Mouse (Mus musculus) Patski (cell line): Measurements from ENCODE around the gene Sik3. TPM values are rescaled to one million over a fixed set of nuclear protein-coding genes. Genes with fewer than 3 reads are reported as not detected.

ENCODE experiments used
- ATAC-seq: fragments of 100-300 bp; one replicate; pipeline ENCODE4 v1.8.0; 2021
- CTCF ChIA-PET: fragments of 350-600 bp; sonication (Branson Sonifier 250); formaldehyde crosslinking; loops from one replicate; lab custom pipeline; 2022; ENCODE audit warnings: inconsistent platforms; lab: Charles Lee
- POLR2A ChIA-PET: fragments of 350-600 bp; sonication (Branson Sonifier 250); formaldehyde crosslinking; loops from one replicate; lab custom pipeline; 2022; ENCODE audit warnings: antibody characterized with exemption, inconsistent platforms; lab: Charles Lee
- DNase-seq: peaks from one replicate; pipeline ENCODE4 v3.0.0-alpha.2; 2011; ENCODE audit warnings: low read depth, low spot score
- H3K27me3 ChIP-seq: fragments of 371-371 bp; one replicate; pipeline ENCODE4 v1.5.1; 2021
- CTCF ChIP-seq: fragments of 100-300 bp; IDR thresholded peaks from one replicate; pipeline ENCODE4 v1.5.1; 2021
- in situ Hi-C: fragments of 300-500 bp; cut with MboI; formaldehyde crosslinking; loops from 3 replicates; pipeline ENCODE4 v1.11.1; 2018; ENCODE audit warnings: low pct_unique_long_range_greater_than_20kb, mixed read lengths
- polyA plus RNA-seq: library from polyadenylated mRNA; unstranded; gene quantifications from one replicate; pipeline ENCODE4 v1.2.3, GENCODE M21; 2021

The Sik3 gene
- polyA plus RNA-seq, 1 experiment from 2014 or later = 46.2 TPM

DNA sequence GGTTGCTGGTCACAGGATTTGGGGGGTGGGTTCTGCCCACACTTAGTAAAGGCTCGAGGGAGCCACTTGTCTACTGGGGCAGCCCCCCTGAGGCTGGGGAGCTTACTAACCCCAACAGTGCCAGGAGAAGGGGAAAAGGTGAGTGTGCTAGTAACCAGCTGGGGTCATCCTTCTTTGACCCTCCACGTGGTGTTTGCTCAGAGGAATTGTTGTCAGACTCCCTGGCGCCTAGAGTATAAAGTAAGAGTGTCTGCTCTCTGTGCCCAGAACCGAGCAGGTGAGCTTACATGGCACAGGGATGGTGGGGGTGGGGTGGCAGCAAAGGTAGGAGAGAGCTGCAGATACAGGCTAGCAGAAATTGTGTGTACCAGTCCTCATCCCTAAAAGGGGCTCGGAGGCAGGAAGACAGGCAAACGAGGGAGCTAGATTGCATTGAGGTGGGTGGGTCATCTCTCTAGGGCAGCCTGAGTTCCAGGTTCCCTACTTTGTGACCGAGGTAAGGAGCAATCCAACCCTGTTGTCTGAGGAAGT, 255.8 kb downstream of the Sik3 start, which contains the start of gene Apoa5:
Apoa5 (plus strand) TSS at position 291 of the 531 bp plus-strand sequence.
- in situ Hi-C loops = no loop called here
- peaks cover 39% of the 10 kb centered on the region for H3K27me3 ChIP-seq
- no peak for DNase-seq
- POLR2A ChIA-PET = no interaction called here
- no peak for TF ChIP-seq CTCF
- no peak for ATAC-seq
- CTCF ChIA-PET = no interaction called here

- in situ Hi-C loops = no loop called here
- POLR2A ChIA-PET = no interaction called here
- DNase-seq (no peak), ATAC-seq (no peak)
- no peak for TF ChIP-seq CTCF
- H3K27me3 ChIP-seq = peaks cover 32% of the 10 kb centered on the region
- CTCF ChIA-PET = no interaction called here
These were observed 256.5 kb downstream of the Sik3 start for GRCm38 (mm10) chr9:46269125-46269524.

- peaks cover 24% of the 10 kb centered on the region for H3K27me3 ChIP-seq
- in situ Hi-C loops = no loop called here
- ChIA-PET CTCF (no interaction called here), POLR2A (interaction anchor here (0.6 kb wide), 1 partner anchor 261 kb away, joined by 5 read pairs; no protein-coding TSS in a partner anchor)
- no peak for TF ChIP-seq CTCF
- no peak for DNase-seq
- no peak for ATAC-seq
These were observed 258.2 kb downstream of the Sik3 start for GRCm38 (mm10) chr9:46270782-46271181.

- CTCF ChIA-PET = interaction anchor here (1.1 to 1.7 kb wide), 2 partner anchors 9 to 11 kb away, joined by 3 to 6 read pairs; partner anchors contain the start of gene Bud13
- DNase-seq (no peak), ATAC-seq (no peak)
- in situ Hi-C loops = no loop called here
- POLR2A ChIA-PET = no interaction called here
- no peak for TF ChIP-seq CTCF
- peaks cover 22% of the 10 kb centered on the region for H3K27me3 ChIP-seq
These were observed 259.4 kb downstream of the Sik3 start for GRCm38 (mm10) chr9:46272070-46272469.

GRCm38 (mm10) chr9:46272677-46273454, 260.2 kb downstream of the Sik3 start, which contains the start of gene Zpr1:
Zpr1 (plus strand) TSS chr9:46273064.
- DNase-seq = peak; percentile 56
- no peak for TF ChIP-seq CTCF
- in situ Hi-C loops = no loop called here
- peaks cover 14% of the 10 kb centered on the region for H3K27me3 ChIP-seq
- ChIA-PET POLR2A (interaction anchor here (0.5 to 2.2 kb wide), 2 partner anchors 10 to 253 kb away, joined by 4 to 6 read pairs; partner anchors contain the start of gene Bud13), CTCF (interaction anchor here (1.1 to 1.7 kb wide), 2 partner anchors 9 to 10 kb away, joined by 3 to 6 read pairs; partner anchors contain the start of gene Bud13)
- ATAC-seq = peak; percentile 82

Other genes with a start within 250 kb of the Sik3 start
- 25.7 TPM for gene Cep164, start 184.1 kb upstream of the Sik3 start, polyA plus RNA-seq
- 23.2 TPM for gene Bace1, start 174.2 kb upstream of the Sik3 start, polyA plus RNA-seq
- 25.4 TPM for gene Pcsk7, start 106.3 kb upstream of the Sik3 start, polyA plus RNA-seq
- gene Rnf214, start 105.9 kb upstream of the Sik3 start, polyA plus RNA-seq = 46.8 TPM
- gene Tagln, start 76.8 kb upstream of the Sik3 start, polyA plus RNA-seq = 930 TPM
- 132 TPM for gene Sidt2, start 57.6 kb upstream of the Sik3 start, polyA plus RNA-seq
- 138 TPM for gene Pafah1b2, start 130 bp upstream of the Sik3 start, polyA plus RNA-seq
- gene Apoa1, start 215.8 kb downstream of the Sik3 start, polyA plus RNA-seq = not detected
- gene Apoc3, start 222.8 kb downstream of the Sik3 start, polyA plus RNA-seq = not detected
- not detected for gene Apoa4, start 227.9 kb downstream of the Sik3 start, polyA plus RNA-seq